Mouse (Mus musculus) spleen, postnatal 14 days (tissue): ENCODE measurements around the gene Rab4a.
"Not testable (repeated sequence)": the region's sequence is repeated elsewhere in the genome, so short reads cannot be mapped to it uniquely, and the experiment has no call there.

Experiments used
- DNase-seq, 2 experiments: peaks; one replicate each; pipeline ENCODE4 v3.0.0; 2021 to 2022; ENCODE audit warnings: low spot score in 2 of 2

Rab4a gene

DNA sequence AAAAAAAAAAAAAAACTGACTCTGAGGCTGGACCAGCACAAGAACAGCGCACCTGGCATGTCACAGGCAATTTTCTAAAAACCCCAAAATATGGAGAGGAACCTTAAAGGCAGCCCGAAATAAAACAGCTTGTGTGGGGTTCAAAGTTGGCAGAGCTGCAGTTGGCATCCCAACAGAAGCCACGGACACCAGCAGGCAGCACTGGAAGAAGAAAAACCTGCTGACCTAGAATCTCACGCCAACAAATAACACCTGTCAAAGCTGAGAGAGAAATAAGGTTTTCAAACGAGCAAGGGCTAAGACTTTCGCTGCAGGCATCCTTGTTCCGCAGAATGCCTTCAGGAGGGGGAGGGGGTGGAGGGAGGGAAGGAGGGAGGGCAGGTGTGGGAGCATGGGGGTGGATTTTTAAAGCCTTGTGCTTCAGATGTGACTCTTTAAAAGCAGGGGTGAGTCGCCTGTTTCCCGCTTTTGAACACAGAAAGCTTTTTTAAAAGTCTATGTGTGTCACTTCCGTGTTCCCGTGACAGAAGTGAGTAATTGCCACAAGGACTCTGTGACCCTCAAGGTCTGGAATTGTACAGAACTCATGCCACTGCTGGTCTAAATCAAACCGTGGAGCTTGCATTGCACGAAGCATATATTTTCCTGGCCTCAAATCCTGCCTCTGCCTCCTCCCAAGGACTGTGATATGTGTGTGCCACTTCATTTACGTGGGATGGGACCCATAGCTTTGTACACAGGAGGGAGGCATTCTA is 17.2 kb upstream of the Rab4a start:
- DNase-seq: no peak

DNA sequence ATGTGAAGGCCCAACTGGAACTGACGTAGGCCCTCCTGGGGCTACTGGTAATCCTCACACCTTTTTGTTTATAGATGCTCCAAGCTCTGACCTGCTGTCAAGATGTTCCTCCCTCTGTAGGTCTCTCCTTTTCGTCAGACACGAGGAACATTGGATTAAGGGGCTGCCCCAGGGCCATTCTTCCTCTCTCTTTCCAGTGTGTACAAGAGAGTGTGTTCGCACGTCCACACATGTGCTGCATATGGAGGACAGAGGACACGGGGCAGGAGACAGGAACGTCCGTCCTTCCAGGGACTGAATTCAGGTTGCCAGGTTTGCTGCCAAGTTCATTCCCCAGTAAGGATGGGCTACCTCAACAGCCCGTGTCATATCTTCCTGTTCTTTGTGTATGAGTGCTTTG is 16.3 kb upstream of the Rab4a start:
- DNase-seq: no peak

DNA sequence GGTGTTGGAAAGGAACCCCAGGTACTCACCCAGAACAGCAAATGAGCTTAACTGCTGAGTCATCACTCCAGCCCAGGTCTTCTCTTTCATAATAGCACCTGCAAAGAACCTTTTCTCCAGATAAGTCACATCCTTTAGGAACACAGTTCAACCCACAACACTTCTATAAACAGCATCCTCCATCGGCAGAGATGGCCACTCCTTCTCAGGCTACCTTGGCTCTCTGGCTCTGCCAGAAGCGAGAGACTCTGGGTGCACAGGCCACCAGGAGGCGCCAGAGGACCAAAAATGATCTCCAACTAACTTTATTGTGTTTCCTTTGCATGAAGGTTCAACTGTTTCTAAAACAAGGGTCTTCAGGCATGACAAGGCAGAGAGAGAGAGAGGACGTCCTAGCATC is 15.8 kb upstream of the Rab4a start:
- peak; percentile 58 to 76 for DNase-seq

DNA sequence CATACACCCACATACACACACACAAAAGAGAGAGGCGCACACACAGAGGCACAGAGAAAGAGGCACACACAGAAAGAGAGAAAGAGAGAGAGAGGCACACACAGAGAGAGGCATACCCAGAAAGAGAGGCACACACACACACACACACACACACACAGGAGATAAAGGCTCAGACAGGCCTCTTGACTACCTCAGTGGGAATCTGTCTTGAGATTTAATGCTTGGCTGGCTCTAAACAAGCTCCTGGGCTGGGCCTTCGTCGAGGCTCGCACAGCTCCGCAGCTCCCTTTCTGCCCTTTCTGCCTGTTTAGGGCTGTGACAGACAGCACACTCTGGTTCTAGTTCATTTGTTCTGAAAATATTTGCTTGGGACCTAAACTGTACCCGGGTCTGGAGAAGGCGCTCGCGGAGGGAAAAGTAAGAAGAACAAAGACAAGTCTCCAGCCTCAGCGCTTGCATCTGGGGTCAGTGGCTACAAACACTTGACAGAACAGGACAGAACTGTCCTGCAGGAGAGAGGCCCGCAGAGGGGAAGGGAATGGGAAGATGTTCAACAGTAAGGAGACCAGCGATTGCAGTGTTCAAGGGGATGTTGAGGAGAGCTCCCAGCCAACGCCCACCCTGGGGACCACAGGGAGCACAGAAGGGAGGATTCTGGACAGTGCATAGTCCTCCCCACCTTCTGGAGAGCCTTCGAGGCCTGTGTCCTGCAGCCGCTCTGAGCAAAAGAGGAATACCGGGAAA is 14.5 kb upstream of the Rab4a start:
- DNase-seq: no peak

DNA sequence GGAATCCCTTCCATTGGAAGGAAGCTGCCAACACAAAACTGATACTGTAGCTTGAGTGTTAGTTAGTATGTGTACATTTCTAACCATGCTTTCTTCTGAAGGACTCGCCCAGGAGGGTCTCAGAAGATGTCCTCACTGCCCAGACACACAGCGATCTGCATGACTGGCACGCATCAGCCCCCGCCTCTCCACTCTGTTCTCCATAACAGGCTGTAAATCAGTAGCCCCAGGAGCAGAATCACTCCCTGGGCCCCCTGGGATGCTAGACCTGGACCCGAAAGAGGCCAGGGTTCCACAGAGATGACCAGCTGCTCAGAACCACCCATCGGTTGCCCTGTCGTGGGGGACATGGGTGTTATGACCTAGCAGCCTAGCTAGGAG is 13.9 kb upstream of the Rab4a start:
- DNase-seq: no peak

DNA sequence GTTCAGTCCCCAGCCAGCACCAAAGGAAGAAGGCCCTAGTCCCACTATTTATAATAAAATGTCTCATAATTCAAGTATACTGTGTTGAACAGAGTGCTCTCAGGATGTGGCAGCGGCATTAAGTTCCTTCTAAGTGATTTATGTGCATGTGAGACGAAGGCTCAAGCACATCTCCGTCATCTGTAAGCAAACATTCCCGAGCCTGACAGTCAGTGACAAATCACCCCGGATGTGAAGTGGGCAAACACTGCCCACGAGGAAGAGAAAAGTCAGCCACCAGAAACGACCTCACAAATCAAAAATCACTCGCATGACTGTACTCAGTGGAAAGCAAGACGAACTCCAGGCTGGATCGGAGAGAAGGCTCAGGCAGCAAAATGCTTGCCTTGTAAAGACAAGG is 11.9 kb upstream of the Rab4a start:
- DNase-seq: no peak

DNA sequence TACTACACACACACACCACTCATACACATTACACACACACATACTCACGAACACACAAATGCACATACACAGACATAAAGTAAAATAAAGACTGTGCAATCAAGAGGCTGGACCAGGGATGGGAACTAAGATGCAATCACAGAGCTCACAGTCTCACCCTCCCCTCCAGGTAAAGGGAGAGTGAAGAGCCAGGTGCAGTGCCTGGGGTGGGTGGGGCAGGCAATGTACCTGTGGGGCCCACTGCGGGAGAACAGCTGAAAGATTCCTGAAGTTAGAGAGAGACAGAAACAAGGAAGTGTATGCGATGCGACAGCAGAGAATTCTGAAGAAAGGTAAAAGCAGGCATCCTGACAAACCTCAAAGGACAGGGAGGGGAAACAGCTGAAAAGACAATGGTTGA is 11.0 kb upstream of the Rab4a start:
- DNase-seq: no peak

DNA sequence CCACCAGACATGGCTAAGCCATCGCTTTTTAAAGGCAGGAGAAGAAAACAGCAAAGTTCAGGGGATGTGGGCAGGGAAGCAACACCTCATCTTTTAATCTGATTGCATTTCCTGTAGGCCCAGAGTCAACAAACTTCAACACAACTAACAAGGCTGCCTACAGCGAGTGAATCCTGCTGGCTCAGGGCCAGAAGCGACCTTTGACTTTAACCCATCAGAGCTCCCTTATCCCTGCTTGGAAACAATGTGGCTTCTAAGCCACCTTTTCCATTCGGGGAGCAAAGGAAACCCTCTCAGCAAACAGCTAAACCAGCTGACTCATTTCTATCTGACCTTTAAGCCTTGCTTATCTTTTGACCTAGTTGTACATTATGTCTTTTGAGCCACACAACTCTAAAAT is 9.0 kb upstream of the Rab4a start:
- no peak for DNase-seq

DNA sequence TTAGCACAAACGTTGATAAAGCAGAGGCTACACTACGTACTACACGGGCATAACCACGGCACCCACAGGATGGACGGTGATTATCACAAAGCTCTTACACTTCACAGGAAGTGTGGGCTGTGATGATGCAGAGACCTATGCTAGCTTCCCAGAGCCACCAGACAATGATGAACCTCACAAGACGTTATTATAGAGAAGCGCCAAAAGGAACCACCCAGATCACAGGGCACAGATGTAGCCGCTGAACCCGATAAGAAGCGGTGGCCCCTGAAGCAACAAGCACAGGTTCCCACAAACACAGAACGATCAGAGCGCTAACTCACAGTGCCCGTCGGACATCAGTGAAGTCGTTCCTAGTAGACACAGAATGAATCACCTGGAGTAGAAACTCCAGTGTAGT is 7.9 kb upstream of the Rab4a start:
- DNase-seq: no peak

DNA sequence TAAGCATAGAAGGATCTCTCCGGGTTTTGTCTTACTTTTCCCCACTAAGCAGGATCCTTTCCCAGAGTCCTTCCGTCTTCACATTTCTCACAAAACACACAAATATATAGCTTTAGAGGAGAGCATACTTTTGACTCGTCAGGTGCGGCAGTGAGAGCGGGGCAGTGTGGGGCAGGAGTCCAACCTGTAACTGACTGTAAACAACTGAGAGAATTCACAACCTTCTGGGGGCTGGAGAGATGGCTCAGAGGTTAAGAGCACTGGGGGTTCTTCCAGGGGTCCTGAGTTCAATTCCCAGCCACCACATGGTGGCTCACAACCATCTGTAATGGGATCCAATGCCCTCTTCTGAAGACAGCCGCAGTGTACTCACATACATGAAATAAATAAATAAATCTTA is 6.4 kb upstream of the Rab4a start:
- DNase-seq: no peak

DNA sequence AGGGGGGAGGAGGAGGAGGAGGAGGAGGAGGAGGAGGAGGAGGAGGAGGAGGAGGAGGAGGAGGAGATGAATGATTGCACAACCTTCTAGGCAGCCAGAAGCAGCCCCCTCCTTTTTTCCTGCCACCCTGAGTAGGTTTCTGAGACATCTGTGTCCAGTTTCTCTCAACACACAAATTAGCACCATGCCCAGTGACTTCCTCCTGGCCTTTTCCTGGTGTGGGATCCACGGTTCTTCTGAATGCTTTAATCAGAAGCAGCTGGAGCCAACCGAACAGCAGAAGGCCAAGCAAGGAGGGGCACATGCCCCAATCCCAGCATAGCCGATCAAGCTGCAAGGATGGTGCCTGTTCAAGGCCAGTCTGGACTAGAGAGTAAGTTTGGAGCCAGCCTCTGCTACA is 5.9 kb upstream of the Rab4a start:
- no peak for DNase-seq

DNA sequence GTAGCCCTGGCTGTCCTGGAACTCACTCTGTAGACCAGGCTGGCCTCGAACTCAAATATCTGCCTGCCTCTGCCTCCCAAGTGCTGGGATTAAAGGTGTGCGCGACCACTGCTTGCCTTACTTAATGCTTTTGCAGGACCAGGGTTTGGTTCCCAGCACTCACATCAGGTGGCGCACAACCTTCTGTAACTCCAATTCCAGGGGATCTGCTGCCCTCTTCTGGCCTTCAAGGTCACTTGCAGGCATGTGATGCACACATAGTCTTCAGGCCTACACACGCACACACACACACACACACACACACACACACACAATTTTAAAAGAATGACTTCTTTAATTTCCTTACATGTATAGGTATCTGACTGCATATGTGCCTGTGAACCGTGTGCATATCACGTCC is 4.9 kb upstream of the Rab4a start:
- DNase-seq: no peak

DNA sequence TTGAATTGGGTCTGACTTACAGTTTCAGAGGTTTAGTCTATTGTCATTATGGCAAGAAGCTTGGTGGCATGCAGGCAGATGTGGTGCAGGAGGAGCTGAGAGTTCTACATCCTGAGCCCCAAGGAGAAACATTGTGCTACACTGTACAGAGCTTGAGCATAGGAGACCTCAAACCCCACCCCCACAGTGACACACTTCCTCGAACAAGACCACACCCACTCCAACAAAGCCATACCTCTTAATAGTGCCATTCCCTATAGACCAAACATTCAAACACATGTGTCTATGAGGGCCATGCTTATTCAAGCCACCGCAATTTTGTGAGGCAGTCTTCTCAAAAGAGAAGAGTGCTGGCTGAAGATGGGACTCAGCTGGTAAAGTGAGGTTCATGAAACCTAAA is 4.2 kb upstream of the Rab4a start:
- DNase-seq: no peak

DNA sequence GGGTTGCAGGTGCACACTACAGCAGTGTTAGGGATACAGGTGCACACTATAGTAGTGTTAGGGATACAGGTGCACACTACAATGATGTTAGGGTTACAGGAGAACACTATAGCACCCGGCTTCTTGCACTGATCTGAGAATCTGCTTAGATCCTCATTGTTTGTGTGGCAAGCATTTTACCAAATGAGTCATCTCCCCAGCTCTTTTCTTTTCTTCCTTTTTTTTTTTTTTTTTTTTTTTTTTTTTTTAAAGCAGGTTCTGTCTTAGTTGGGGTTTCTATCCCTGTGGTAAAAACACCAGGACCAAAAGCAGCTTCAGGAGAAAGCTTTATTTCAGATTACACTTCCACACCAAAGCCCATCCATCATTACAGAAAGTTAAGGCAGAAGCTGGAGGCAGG is 2.1 kb upstream of the Rab4a start:
- no peak for DNase-seq

DNA sequence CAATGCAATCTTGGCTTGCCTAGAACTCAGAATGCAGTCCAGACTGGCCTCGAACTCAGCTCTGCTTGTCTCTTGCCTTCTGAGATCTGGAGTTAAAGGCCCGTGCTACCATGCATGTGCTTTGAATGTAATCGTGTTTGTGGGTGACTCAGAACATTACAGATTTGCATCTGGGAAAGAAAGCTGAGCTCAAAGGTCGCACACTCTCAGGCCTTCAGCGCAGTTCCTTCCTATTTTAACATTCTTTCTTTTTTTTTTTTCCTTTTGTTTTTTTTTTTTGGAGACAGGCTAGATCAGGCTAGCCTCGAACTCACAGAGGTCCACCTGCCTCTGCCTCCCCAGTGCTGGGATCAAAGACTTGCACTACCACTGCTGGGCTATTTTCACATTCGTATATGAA is 1.2 kb upstream of the Rab4a start:
- DNase-seq: no peak

DNA sequence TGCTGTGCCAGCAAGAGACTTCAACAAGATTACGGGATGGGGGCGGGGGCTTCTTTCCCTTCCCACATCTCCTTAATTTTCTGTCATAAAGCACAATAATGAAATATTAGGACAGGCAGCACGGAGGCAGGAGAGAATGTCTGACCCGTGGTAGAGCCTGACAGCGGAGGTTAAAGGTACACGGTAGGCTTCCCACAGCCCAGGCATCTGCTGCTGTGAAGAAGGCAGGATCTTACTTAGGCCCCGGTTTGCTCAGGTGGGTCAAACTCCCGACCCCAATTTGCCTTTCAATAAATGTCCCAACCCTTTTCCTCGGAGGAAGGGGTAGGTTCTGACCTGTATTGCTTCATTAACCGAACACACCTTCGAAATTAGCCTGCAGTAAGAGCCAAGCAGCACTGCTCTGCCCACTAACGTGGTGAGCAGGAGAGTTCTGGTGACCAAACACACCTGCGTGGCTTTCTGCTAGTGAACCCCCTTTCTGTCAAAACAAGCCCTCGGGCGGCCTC is 522 bp upstream of the Rab4a start:
- no peak for DNase-seq

DNA sequence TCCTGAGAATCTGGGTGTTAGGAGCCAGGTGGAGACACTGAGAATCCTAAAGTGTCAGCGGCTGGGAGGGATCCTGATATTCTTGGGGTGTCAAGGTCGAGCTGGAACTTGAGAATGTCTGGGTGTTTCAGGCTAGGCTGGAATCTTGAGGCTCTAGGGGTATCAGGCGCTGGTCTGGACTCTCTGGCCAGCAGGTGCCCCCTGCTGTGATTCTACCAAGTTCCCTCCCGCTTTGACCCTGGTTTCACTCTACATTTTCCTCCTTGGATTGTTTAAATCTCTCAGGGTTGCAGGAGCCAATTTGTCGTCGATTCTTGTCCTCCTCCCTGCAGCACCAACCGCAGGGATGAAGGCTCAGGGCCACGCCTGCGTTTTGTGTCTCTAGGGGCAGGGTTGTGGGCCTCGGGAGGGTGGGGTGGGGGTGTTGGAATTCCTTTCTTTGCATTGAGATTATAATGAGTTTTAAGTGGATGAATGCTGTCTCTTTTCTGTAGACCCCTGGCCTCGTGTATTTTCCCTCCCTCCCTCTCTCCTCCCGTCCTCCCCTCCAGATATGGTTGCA is 670 bp downstream of the Rab4a start:
- no peak for DNase-seq

DNA sequence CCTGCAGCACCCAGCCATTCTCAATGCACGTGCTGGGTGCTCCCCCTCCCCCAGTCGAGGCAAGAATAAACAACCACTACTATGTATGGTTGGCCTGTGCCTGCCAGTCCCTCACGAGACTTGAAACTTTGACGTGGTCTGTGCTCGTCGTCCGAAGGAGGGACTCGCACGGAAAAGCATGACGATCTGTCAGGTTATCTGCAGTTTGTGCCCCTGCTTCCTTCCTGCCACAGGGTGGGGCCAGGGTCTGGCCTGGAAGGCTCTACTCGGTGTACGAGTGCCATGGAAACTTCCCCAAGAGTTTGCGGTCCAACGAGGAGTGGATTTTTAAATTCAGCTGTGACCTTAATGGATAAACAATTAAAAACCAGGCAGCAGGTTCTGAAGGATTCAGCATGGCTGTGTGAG is 1.2 kb downstream of the Rab4a start:
- no peak for DNase-seq

DNA sequence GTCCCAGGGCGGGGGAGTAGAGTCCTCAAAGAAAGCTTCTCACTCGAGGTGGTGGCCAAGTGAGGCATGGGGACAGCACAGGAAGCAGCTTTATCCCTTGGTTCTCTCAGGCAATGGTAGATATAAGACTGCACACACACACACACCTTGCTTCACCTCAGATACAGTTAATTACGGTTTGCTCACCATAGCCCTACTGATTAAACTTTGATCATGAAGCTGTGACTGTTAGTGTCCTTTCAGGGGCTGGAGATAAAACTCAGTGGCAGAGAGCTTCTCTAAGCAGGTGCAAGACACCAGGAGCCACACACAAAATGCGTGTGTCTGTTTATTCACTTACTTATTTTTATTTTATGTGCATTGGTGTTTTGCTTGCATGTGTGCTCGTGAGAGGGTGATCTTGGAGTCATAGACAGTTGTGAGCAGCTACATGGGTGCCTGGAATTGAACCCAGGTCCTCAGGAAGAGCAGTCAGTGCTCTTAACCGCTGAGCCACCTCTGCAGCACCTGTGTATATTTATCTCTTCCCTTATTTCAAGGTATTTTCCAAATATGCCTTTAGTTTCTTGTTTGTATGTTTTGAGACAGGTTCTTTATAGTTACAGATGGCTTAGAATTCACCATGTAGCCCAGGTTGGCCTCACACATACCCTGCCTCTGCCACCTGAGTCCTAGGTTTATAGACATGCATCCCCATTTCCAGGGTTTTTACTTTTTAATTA is 2.2 kb downstream of the Rab4a start:
- no peak for DNase-seq

DNA sequence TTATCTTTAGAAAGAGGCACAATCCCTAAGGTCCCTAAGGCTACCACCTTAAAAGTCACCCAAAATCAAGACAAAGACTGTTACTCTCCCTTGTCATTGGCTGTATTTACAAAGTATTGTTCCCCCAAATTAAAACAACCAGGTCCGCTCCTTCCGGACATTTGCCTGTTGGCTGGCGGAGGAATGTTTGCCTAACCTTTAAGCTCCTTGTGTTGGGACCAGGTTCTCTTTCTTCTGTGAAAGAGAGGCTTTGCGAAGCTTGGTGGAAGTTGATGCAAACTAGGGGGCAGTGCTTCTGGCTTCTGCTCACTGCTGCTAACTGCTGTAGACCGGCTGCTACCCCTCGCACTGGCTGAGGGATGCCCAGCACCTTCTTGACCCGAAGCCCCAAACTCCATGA is 2.9 kb downstream of the Rab4a start:
- DNase-seq: no peak

DNA sequence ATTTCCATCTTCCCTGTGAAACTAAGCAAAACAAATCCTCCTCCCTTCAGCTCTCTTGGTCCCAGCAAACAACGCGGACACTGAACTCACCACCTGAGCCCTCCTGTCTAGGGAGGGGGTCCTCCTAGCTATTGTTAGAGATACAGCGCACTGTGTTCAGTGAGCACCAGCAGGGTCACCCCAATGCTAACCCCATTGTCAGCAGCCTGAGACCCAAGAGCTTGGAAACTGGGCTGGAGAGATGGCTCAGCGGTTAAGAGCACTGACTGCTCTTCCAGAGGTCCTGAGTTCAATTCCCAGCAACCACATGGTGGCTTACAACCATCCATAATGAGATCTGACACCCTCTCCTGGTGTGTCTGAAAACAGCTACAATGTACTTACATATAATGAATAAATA is 3.6 kb downstream of the Rab4a start:
- DNase-seq: not testable (repeated sequence)

DNA sequence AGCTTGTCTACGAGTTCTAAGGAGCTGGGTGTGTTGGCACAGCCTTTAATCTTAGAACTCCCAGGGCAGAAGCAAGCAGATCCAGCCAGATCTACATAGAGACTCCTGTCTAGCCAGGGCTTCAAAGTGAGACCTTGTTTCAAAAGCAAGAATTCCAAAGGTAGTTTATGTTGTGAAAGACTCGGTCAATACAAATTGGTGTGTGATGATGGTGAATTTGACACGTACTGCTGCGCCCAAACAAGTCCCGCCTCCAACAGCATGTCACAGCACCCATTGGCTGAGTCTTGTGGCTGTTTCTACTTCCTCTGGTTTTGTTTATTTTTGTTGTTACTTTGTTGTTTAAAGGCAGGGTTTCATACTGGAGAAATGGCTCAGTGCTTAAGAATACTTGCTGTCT is 6.4 kb downstream of the Rab4a start:
- DNase-seq: no peak
